Mouse (Mus musculus) cerebellum, adult 2 months (tissue): ENCODE results near the gene Cenpl.

Source experiments
- CTCF ChIP-seq: fragments of 200-500 bp; IDR thresholded peaks from 2 replicates; pipeline ENCODE4 v1.5.1; 2011; ENCODE audit warnings: low read depth, mild to moderate bottlenecking, control low read depth, low read length, moderate library complexity, borderline replicate concordance; ENCODE audit not compliant: insufficient read depth
- POLR2A ChIP-seq: fragments of 200-500 bp; IDR thresholded peaks from 2 replicates; pipeline ENCODE4 v1.6.1; 2011; ENCODE audit warnings: low read length, control low read depth, borderline replicate concordance; ENCODE audit not compliant: insufficient read depth

GRCm38 (mm10) chr1:161122661-161123418, 52.3 kb downstream of the Cenpl start:
- TF ChIP-seq CTCF (no peak), POLR2A (no peak)
